Mouse (Mus musculus) erythroblast, embryonic 14.5 days (primary cell): ENCODE data around the gene Mgat2.

ENCODE experiments used
- GATA1 ChIP-seq: IDR thresholded peaks from 2 replicates; pipeline ENCODE4 v1.6.1; 2012; ENCODE audit warnings: low read length, inconsistent platforms, mixed read lengths
- TAL1 ChIP-seq: IDR thresholded peaks from 3 replicates; pipeline ENCODE4 v1.6.1; 2012; ENCODE audit warnings: low read length, inconsistent platforms, mixed read lengths

- TF ChIP-seq GATA1 = no peak
- no peak for TF ChIP-seq TAL1
Measured at GRCm38 (mm10) chr12:69139841-69140240, 44.1 kb upstream of the Mgat2 start.
